Mouse (Mus musculus): ENCODE results near the gene Fam110a.
"Not testable (repeated sequence)": the region's sequence is repeated elsewhere in the genome, so short reads cannot be mapped to it uniquely, and the experiment has no call there.

Fam110a gene

DNA sequence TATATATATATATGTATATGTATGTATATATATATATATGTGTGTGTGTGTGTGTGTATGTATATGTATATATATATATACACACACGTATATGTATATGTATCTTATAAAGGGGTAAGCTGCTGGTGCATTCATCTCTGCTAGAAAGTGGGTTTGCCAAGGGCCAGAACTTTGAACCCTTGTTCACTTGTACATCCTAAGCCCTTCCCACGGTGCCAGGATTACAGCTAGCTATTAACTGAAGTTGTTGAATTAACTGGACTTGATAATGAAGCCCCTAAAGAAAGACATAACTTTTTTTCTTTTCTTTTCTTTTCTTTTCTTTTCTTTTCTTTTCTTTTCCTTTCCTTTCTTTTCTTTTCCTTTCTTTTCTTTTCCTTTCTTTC is 17.2 kb upstream of the Fam110a start:
- not testable (repeated sequence) for DNase-seq (ENCODE audit: low read depth, low spot score)

DNA sequence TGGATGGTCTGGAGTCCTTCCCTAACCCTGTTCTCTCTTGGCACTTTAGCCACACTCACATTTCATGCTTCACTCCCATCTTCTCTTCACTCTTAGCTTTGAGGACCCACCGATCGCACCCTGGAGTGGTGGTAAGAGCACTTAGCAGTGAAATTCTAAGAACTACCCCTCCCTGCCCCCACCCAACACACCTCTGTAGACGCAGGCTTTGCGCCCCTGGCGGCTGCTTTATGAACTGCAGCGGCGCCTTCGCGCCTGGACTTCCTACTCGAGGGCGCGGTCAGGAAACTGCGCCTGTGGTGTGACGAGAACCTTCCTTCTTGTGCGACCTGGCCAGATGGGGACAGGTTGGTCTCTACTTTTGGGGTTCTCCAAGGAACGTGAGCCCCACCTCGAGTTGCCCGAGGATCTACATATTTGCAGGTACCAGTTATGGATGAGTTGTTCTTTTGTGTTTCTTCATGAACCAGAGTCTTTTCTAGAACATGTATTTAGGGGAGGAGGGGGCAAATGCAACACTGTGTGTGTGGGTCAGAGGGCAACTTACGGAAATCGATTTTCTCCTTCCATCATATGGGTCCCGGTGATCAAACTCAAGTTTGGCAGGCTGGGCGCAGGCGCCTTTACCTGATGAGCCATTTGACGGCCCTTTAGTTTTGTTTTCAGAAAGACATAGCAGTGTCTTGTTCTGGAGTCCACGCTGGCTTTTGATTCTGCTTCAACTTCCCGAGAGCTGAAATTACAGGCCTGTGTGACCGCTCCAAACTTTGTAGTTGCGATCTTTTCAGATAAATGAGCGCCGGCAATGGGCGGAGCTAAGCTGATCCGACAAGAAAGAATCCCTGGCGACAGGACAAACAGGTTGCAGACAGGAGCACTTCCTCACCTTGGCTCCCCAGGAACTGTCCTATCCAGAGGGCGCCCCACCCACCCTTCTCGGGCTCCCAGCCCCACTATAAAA is 16.5 kb upstream of the Fam110a start, which contains the start of gene Slc52a3:
Gene Slc52a3, plus strand, starts transcription at position 283 of the 961 bp plus-strand sequence.
- DNase-seq (ENCODE audit: low read depth, low spot score): peak; percentile 89

DNA sequence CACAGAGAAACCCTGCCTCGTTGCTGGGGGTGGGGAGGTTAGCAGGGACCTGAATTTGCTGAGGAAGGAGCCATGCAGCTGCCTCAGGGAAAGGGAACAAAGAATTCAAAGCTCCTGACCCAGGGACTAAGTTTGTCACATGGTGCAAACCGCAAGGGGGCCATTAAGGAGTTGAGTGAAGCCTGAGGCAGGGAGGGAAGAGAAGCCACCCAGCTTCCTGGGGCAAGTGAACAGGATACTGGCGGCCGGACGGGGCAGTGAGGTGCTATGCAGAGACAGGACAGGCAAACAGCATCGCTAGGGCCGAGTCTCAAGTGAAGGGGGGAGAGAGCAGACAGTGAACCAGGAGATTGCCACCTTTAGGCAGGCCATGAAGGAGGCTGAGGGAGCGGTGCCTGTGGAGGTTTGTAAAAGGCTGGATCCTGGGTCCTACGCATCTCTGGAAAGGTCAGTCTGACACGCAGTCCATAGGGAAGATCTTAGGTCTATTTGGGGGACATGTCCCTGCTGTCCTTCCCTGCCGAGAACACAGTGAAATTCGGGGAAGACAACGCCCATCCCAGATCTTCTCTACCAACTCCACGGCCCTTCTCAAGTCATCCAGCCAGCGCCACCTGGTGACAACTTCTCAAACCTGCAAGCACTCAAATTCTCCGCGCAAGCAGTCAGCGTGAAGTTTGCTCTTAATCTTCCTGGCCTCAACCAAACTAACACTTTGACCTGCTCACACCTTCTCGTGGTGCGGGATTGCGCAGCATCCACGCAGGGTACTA is 14.5 kb upstream of the Fam110a start:
- peak; percentile 87 for DNase-seq (ENCODE audit: low read depth, low spot score)

DNA sequence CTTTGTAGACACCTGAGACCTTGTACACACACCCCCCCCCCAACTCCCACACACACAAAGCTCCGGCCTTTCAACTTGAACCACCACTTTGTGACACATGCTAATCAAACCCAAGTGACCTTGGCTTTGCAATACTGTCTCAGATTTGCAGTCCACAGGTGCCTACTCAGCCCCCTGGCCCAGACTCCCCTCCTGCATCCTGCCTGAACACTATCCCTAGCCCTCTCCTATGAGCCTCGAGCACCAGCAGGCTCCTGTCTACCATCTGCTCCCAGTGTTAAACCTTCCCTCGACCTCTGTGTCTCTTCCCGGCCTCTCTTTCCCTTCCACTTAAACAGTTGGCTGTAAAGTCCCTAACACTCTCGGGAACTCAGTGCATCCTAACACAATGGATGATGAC is 11.4 kb upstream of the Fam110a start:
- DNase-seq (ENCODE audit: low read depth, low spot score): no peak

DNA sequence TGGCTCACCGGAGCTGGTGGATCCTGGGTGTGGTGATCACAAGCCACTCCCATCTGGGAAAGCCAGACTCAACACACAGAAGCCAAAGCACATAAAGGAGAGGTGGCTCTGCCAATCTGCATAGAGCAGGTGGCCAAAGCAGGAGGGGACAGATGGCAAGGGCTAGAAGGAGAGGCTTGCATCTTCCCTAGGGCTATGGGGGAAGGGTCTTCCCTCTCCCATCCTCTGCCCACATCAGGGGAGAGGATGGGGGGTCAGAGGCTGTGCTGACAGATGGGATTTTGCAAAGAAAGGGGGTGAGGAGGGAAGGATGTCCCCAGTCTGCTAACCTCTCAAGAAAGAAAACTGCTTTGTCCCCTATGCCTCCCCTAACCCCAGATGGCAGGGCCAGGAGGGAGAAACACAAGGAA is 11.0 kb upstream of the Fam110a start:
- peak; percentile 70 for DNase-seq (ENCODE audit: low read depth, low spot score)

DNA sequence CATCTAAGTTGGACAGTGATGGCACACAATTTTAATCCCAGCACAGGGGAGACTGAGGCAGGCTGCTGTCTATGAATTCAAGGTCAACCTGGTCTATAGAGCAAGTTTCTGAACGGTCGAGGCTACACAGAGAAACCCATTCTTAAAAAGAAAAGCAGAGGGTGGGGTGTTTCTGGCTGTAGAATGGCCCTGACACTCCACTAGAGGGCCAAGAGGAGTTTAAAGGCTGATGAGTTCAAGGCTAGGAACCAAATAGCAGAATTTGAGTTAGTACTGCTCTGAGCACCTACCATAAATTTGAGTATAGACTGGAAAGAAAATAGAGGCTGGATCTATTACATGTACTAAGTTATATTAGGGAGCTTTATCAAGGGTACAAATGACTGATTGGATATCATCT is 9.0 kb upstream of the Fam110a start:
- DNase-seq (ENCODE audit: low read depth, low spot score): no peak

DNA sequence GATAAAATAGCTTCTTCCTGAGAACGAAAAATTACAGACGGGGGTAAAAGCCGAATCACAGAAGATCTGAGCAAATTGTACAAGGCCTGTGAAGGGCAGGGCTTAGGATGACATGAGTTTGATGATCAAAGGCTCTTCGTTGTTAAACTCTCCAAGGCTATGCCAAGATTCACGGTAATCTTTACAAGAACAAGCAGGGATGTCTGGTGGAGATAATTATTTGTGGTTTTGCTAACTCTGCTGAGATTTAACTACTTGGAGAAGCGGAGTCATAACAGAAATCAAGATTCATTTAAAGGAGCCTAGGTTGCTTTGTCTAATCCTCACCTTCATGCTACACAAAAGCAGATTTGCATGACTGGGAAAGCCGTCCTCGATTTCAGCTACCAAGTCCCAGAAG is 6.9 kb upstream of the Fam110a start:
- DNase-seq (ENCODE audit: low read depth, low spot score): no peak

DNA sequence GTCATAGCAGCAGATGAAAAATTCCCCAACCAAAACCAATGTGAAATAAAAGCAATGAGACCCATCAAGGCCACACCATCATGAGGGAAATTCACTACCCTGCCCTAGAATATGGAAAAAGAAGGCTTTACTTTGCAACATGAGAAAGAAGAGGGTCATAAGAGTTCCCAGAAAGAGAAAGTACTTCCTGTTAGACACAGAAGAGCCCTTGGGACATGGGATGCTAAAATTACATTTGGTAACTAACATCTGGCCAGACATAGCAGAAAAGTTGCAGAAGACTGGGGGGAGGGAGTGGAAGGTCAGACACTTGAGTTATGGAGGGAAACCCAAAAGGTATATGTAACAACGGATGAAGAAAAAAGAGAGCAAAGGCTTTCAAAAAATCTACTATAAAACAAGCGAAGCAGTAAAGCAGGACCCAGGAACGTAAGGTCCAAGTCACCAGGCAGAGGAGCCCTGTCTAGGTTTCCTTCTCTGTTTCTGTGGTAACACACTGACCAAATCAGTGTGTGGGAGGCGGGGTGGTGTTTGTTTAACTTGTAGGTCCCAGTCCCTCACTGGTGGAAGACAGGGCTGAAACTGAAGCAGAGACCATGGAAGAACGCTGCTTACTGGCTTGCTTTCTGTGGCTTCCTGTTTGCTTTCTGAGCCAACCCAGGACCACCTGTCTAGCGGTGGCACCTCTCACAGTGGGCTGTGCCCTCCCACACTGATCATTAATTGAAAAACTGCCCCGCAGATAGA is 5.6 kb upstream of the Fam110a start:
- DNase-seq (ENCODE audit: low read depth, low spot score): no peak

DNA sequence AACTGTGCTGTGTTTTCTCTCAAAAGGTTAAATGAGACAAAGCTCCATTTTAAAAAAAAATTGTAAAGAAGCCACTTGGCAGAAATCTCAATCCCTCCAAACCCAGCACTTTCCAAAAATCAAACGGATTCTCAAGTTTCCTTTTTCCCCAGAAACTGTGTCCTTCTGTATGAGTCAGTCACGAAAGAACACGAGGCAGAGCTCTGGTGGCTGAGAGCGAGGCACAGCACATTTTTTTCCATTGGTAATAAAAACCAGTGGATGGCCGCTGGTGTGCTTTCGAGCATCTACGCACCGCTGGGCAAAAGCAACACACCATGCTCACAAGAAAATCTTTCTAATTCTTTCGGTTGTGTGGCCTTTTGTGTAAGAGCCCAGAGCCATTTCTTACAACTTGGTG is 4.0 kb upstream of the Fam110a start:
- no peak for DNase-seq (ENCODE audit: low read depth, low spot score)

DNA sequence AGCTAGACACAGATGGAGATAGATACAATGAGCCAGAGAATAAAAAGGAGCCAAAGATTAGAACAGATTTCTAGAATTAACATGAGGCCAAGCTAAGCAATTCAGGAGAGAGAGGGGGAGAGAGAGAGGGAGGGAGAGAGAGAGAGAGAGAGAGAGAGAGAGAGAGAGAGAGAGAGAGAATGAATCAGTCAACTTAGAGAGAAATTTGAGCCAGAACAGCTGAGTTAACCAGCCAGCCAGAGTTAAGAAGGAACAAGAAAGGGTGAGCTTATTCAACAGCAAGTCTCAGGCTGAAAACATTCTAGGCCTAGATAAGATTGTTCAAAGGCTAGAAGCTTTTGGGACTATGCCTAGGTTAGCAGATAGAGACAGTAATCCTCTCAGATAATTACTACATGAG is 2.5 kb upstream of the Fam110a start:
- DNase-seq (ENCODE audit: low read depth, low spot score): no peak

DNA sequence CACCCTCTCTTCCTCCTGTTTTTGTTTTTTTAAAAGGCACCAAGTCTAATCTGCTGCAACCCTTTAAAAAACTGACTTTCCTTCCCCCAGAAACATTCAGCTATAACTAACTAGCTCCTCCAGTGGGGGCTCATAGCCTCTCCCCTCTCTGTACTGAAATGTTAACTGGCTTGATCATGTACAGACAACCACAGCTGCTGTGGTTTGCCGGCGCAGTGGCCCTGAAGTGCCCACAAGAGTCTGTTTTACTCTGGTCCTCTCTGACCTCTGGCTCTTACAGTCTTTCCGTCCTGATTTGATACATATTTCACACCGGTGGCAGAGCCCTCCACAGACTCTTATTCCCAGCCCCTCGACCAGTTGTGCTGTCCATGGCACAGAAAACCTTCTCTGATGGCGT is 1.2 kb upstream of the Fam110a start:
- no peak for DNase-seq (ENCODE audit: low read depth, low spot score)

DNA sequence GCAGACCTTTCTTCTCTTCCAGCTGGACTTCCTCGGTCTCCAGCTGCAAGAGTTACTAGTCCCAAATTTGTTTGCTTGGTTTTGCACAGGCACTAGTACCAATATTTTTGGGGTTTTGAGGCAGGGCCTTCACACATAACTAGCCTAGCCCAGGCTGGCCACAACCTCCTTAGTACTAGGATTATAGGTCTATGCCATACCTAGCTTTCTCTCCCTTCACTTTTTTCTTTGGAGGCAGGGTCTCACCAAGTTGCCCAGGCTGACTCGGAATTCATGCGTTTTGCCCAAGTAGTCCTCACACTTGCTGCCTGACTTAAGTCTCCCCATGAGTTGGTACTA is 305 bp upstream of the Fam110a start:
- no peak for DNase-seq (ENCODE audit: low read depth, low spot score)

DNA sequence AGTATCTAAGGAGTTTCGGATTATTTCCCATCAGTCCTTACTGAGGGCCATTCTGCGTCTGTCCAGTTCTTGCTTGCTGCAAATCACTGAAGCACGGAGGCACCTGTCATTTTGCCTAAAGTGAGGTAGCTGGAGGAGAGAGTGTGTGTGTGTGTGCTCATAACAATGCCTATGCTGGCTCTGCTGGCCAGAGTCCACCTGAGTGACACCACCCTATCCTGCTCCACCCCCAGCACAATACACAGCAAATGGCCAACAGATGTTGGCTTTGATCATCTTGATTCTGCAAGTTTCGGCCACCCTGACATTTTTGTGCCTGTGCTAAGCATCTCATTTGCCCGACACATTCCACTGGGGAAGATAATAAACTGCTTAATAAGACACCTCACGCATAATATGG is 1.5 kb downstream of the Fam110a start:
- no peak for DNase-seq (ENCODE audit: low read depth, low spot score)

DNA sequence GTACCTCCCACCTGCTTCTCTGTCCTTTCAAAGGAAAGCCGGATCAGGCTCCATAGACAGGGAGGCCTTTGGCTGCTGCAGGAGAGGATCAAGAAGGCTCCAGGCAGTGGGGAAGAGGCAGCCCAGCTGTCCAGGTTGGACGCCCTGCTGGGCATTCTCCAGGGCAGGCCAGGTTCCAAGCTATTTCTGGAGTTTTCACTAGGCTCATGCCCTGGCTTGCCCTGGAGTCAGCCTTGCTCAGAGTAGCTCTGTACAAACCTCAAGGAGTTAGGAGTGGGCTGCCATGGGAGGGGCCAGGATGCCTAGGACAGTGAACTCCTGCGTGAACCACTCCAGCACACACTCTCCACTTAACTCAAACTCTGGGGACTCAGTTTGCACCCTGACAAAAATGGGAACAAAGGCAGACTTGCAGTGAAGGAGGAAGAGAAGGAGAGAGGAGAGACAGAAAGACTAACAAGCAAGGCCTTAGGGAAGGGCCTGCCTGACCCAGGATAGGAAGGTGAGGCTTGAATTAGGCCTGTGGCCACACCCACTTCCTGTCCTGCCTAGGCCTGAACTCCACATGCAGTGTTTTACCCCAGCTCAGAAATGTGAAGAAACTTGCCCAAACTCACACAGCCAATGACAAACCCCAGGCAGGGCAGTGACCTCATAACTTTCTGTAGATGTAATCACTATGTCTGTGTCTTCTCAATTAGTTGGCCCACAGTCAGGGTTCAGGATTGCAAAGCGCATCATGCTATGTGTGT is 2.2 kb downstream of the Fam110a start:
- no peak for DNase-seq (ENCODE audit: low read depth, low spot score)

DNA sequence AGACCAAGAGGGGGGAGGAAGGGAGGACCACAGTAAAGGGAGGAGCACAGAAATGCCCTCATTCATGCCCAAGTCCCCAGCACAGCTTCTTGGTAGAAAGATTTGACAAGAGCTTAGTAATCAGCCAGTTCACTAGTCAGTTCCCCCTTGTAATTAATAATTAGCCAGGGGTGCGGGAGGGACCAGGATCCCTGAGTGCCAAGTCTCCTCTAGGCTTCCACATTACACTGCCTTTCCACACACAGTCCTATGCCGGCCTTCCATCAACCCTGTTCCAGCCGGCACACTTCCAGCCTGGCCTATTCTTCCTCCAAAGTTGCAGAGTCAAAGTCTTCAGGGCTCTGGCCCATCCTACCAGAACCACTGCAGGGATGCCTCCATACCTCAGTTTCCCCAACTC is 4.0 kb downstream of the Fam110a start:
- no peak for DNase-seq (ENCODE audit: low read depth, low spot score)

DNA sequence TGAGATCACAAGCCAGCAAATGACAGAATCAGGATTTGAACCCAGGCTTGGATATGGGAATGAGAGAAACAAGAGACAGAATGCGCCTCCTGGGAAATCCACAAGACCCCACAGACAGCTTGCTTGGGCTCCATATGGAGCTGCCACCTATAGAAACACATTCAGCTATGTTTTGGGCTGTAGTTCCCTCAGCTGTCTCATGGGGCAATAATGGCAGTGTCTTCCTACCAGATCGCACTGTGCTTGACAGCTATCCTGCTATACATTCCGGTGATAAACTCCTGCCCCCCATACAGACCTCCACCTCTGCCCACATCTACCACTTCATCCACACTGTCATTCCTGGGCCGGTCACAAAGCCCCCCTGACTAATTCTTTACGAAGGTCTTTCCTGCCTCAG is 4.7 kb downstream of the Fam110a start:
- no peak for DNase-seq (ENCODE audit: low read depth, low spot score)

DNA sequence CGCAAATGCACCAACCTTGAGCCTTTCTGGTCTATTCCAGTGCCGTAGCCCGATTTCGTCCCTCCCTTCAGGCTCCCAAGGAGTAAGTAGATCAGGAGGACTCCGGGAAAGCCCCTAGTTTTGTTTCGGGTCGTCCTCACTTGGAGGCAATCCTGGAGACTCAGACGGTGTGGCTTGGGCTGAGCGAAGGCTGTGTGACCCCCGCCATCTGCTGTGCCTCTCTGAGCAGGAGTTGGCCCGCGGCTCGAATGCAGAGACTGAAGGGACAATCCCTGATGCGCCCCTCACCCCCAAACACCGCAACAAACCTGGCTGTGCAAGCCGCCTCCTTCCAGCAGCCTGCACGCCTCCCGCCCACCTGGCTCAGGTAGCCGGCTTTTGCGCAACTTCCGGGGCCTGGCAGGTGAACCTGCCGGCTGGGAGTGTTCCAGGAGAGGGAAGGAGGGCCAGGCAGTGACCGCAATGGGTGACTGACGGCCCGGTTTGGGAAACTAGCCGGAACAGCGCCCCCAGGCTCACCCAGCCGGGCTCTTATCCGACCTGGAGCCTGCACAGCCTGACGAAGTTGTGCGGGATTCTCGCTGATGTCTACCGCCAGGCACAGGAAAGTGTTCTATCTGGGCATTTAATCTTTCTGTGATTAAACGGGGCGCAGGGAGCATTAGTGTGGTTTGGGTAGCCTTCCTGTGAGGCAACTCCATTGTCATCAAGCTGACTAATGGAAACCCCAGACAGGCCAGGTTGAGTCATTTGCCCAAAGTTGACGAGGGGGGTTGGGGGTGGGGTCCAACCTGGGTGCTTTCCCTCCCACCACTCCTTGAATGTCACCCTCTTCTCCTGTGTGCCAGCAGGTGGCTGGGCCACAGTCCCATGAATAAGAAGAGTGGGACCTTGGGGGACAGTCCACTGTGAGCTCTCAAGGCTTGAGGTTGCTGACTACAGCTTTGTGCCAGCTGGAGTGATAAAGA is 6.1 kb downstream of the Fam110a start:
- no peak for DNase-seq (ENCODE audit: low read depth, low spot score)

DNA sequence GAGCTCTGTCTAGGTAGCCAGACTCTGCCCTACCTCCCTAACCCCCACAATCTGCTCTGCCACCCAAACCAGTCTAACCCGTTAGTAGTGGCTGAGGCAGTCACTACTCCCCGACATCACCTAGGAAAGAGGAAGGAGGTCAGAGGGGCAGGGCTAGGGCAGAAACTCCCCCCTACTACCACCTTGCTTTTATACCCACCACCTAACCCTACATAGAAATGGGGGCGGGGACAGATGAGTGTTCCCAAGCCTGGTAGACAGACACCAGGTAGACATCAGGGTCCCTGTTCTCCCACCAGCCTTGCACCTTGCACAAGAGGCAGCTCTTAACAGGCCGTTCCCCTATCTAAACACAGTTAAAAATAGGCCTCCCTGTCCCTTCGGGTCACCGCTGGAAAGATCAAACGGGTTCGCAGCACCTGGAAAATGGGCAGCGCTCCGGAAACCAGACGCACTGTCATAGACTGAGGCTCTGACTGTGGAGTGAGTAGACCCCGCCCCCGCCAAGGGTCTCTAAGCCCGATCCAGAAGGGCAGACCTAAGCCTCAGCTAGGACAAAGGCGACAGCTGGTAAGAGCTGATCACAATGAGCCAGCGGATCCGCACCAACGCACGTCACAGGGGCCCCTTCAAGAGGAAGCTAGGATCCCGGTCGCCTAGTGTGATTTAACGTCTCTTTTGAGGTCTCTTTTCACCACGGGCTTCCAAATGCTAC is 7.0 kb downstream of the Fam110a start:
- peak; percentile 62 for DNase-seq (ENCODE audit: low read depth, low spot score)

DNA sequence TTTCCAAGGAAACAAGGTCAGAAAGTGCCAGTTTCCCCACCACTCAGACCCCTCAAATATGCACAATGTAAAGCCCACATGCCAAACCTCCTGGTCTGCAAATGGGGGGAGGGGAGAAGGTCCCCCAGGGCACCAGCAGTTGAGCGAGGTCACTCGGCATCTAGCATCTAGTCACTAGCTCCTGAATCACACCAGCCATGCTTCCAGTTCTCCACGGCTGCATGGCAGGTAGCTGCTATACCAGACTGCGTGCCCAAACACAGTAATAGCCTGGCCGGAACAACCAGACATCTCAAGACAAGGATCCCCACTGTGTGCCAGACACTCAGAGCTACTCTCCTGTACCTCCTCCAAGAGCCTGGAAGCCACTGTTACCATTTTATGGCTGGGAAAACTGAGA is 8.3 kb downstream of the Fam110a start:
- DNase-seq (ENCODE audit: low read depth, low spot score): no peak

Measured in ES-CJ7 (cell line).